Mouse (Mus musculus) forebrain, embryonic 13.5 days (tissue): ENCODE results near the gene Slc31a1. TPM values are rescaled to one million over a fixed set of nuclear protein-coding genes. Genes with fewer than 3 reads are reported as not detected.

Experiments
- ATAC-seq: fragments of 200-750 bp; cut with Nextera tagmentation; 2 replicates; pipeline ENCODE4 v1.8.0; 2017
- H3K27ac ChIP-seq: fragments of 300-500 bp; sonication (generic); 2 replicates; pipeline ENCODE4 v1.5.1; 2015; ENCODE audit warnings: inconsistent platforms, mild to moderate bottlenecking, moderate library complexity
- H3K27me3 ChIP-seq: fragments of 300-500 bp; sonication (generic); 2 replicates; pipeline ENCODE4 v1.6.1; 2015; ENCODE audit warnings: mild to moderate bottlenecking, inconsistent platforms
- H3K36me3 ChIP-seq: fragments of 300-500 bp; sonication (generic); 2 replicates; pipeline ENCODE4 v1.6.1; 2015; ENCODE audit warnings: mild to moderate bottlenecking, inconsistent platforms; ENCODE audit not compliant: poor library complexity, severe bottlenecking
- H3K4me1 ChIP-seq: fragments of 300-500 bp; sonication (generic); 2 replicates; pipeline ENCODE4 v1.6.1; 2015; ENCODE audit warnings: inconsistent platforms
- H3K4me2 ChIP-seq: fragments of 300-500 bp; sonication (generic); 2 replicates; pipeline ENCODE4 v1.6.1; 2015; ENCODE audit warnings: inconsistent platforms, mild to moderate bottlenecking, moderate library complexity
- H3K4me3 ChIP-seq: fragments of 300-500 bp; sonication (generic); 2 replicates; pipeline ENCODE4 v1.5.1; 2015; ENCODE audit warnings: mild to moderate bottlenecking, inconsistent platforms
- H3K9ac ChIP-seq: fragments of 300-500 bp; sonication (generic); 2 replicates; pipeline ENCODE4 v1.6.1; 2015; ENCODE audit warnings: mild to moderate bottlenecking, inconsistent platforms
- H3K9me3 ChIP-seq: fragments of 300-500 bp; sonication (generic); replicated peaks from 2 replicates; pipeline ENCODE4 v1.6.1; 2016; ENCODE audit warnings: inconsistent platforms
- WGBS: fragments of 180-500 bp; shearing (Covaris S2); methylation state at CpG from one replicate; pipeline ENCODE4 v1.1.7; 2015; 5-methylcytosine and 5-hydroxymethylcytosine counted together
- polyA plus RNA-seq: library from polyadenylated mRNA; unstranded; fragments of >200 nt; fragmentation: Nextera tagmentation; extraction: Ambion mirVana; gene quantifications from 2 replicates; pipeline ENCODE4 v1.2.1, GENCODE M21; 2015

Slc31a1 gene
- polyA plus RNA-seq, 1 experiment from 2014 or later: 38.2 TPM

GRCm38 (mm10) chr4:62411606-62412005, 51.1 kb downstream of the Slc31a1 start:
- Histone ChIP-seq H3K9me3 (no peaks in the 10 kb centered on the region), H3K36me3 (peaks cover 56% of the 10 kb centered on the region), H3K4me2 (no peak overlapping the region), H3K27ac (no peak overlapping the region), H3K4me3 (no peak overlapping the region), H3K9ac (no peak overlapping the region), H3K27me3 (no peaks in the 10 kb centered on the region), H3K4me1 (peaks cover 22% of the 10 kb centered on the region)
- ATAC-seq: no peak
- WGBS: 95% methylated on average over 10 of the region's 10 CpGs

GRCm38 (mm10) chr4:62418448-62418847, 57.9 kb downstream of the Slc31a1 start:
- Histone ChIP-seq H3K9me3 (no peaks in the 10 kb centered on the region), H3K36me3 (peaks cover 99% of the 10 kb centered on the region), H3K9ac (no peak overlapping the region), H3K27ac (no peak overlapping the region), H3K27me3 (no peaks in the 10 kb centered on the region), H3K4me3 (no peak overlapping the region), H3K4me1 (no peaks in the 10 kb centered on the region), H3K4me2 (no peak overlapping the region)
- 60% methylated on average over 8 of the region's 8 CpGs for WGBS
- ATAC-seq: no peak; the same call in 1 of the 2 replicates

- Histone ChIP-seq H3K9ac (no peak overlapping the region), H3K4me1 (no peaks in the 10 kb centered on the region), H3K9me3 (no peaks in the 10 kb centered on the region), H3K4me3 (no peak overlapping the region), H3K4me2 (no peak overlapping the region), H3K27ac (no peak overlapping the region), H3K27me3 (no peaks in the 10 kb centered on the region), H3K36me3 (peaks cover 99% of the 10 kb centered on the region)
- no peak for ATAC-seq
- WGBS: 90% methylated on average over 6 of the region's 6 CpGs
Observed at GRCm38 (mm10) chr4:62419091-62419490, 58.6 kb downstream of the Slc31a1 start.

- no peak overlapping the region for H3K4me3 ChIP-seq
- H3K9me3 ChIP-seq: no peaks in the 10 kb centered on the region
- H3K9ac ChIP-seq: no peak overlapping the region
- no peaks in the 10 kb centered on the region for H3K4me1 ChIP-seq
- H3K36me3 ChIP-seq: peaks cover 52% of the 10 kb centered on the region
- 95% methylated on average over 4 of the region's 4 CpGs for WGBS
- H3K27me3 ChIP-seq: no peaks in the 10 kb centered on the region
- no peak for ATAC-seq
- no peak overlapping the region for H3K4me2 ChIP-seq
- no peak overlapping the region for H3K27ac ChIP-seq
Observed at GRCm38 (mm10) chr4:62425891-62426290, 65.4 kb downstream of the Slc31a1 start.

- Histone ChIP-seq H3K27ac (no peak overlapping the region), H3K36me3 (peaks cover 29% of the 10 kb centered on the region), H3K9ac (no peak overlapping the region), H3K4me3 (no peak overlapping the region), H3K27me3 (no peaks in the 10 kb centered on the region), H3K4me1 (no peaks in the 10 kb centered on the region), H3K4me2 (no peak overlapping the region), H3K9me3 (no peaks in the 10 kb centered on the region)
- ATAC-seq: 0 out of 2 replicates have a peak, but pooled peaks have one; percentile 36
- WGBS: 84% methylated on average over 17 of the region's 17 CpGs
Observed at GRCm38 (mm10) chr4:62427978-62428758, 67.6 kb downstream of the Slc31a1 start.

GRCm38 (mm10) chr4:62429616-62430015, 69.1 kb downstream of the Slc31a1 start:
- H3K9me3 ChIP-seq: no peaks in the 10 kb centered on the region
- no peak overlapping the region for H3K4me3 ChIP-seq
- H3K36me3 ChIP-seq: peaks cover 15% of the 10 kb centered on the region
- no peaks in the 10 kb centered on the region for H3K4me1 ChIP-seq
- H3K4me2 ChIP-seq: no peak overlapping the region
- no peak overlapping the region for H3K9ac ChIP-seq
- no peak for ATAC-seq
- H3K27ac ChIP-seq: no peak overlapping the region
- 90% methylated on average over 9 of the region's 9 CpGs for WGBS
- H3K27me3 ChIP-seq: no peaks in the 10 kb centered on the region

GRCm38 (mm10) chr4:62430678-62431077, 70.2 kb downstream of the Slc31a1 start:
- H3K4me1 ChIP-seq: no peaks in the 10 kb centered on the region
- H3K9ac ChIP-seq: no peak overlapping the region
- H3K4me3 ChIP-seq: no peak overlapping the region
- H3K27me3 ChIP-seq: no peaks in the 10 kb centered on the region
- H3K4me2 ChIP-seq: no peak overlapping the region
- ATAC-seq: no peak
- no peaks in the 10 kb centered on the region for H3K9me3 ChIP-seq
- peaks cover 4% of the 10 kb centered on the region for H3K36me3 ChIP-seq
- H3K27ac ChIP-seq: no peak overlapping the region

- Histone ChIP-seq H3K4me1 (no peaks in the 10 kb centered on the region), H3K36me3 (no peaks in the 10 kb centered on the region), H3K27me3 (no peaks in the 10 kb centered on the region), H3K9ac (no peak overlapping the region), H3K4me2 (no peak overlapping the region), H3K27ac (no peak overlapping the region), H3K4me3 (no peak overlapping the region), H3K9me3 (no peaks in the 10 kb centered on the region)
- no peak for ATAC-seq
- 95% methylated on average over 4 of the region's 4 CpGs for WGBS
Observed at GRCm38 (mm10) chr4:62431522-62431921, 71.0 kb downstream of the Slc31a1 start.

- Histone ChIP-seq H3K27me3 (no peaks in the 10 kb centered on the region), H3K9ac (no peak overlapping the region), H3K36me3 (no peaks in the 10 kb centered on the region), H3K4me2 (no peak overlapping the region), H3K4me3 (no peak overlapping the region), H3K9me3 (no peaks in the 10 kb centered on the region), H3K27ac (no peak overlapping the region), H3K4me1 (no peaks in the 10 kb centered on the region)
- WGBS: 80% methylated on average over 7 of the region's 7 CpGs
- no peak for ATAC-seq
Observed at GRCm38 (mm10) chr4:62433939-62434870, 73.7 kb downstream of the Slc31a1 start.

- no peak within 1 kb of the TSS for H3K4me2 ChIP-seq
- H3K9ac ChIP-seq: no peak within 1 kb of the TSS
- no peak for ATAC-seq
- H3K36me3 ChIP-seq: no peaks in the 10 kb centered on the region
- H3K4me1 ChIP-seq: no peaks in the 10 kb centered on the region
- no peaks in the 10 kb centered on the region for H3K27me3 ChIP-seq
- H3K9me3 ChIP-seq: no peaks in the 10 kb centered on the region
- WGBS: 81% methylated on average over 6 of the region's 6 CpGs
- H3K27ac ChIP-seq: no peak within 1 kb of the TSS
- H3K4me3 ChIP-seq: no peak within 1 kb of the TSS
Observed at GRCm38 (mm10) chr4:62435081-62435480, 74.6 kb downstream of the Slc31a1 start, which contains the start of gene Rnf183. Gene Rnf183 (minus strand): TSS chr4:62435252.

- 93% methylated on average over 3 of the region's 3 CpGs for WGBS
- no peak overlapping the region for H3K9ac ChIP-seq
- ATAC-seq: no peak
Observed at GRCm38 (mm10) chr4:62437256-62437778, 76.8 kb downstream of the Slc31a1 start.

GRCm38 (mm10) chr4:62437871-62438270, 77.3 kb downstream of the Slc31a1 start:
- H3K27ac ChIP-seq: no peak overlapping the region
- no peaks in the 10 kb centered on the region for H3K27me3 ChIP-seq
- H3K36me3 ChIP-seq: no peaks in the 10 kb centered on the region
- H3K9me3 ChIP-seq: no peaks in the 10 kb centered on the region
- no peak overlapping the region for H3K4me3 ChIP-seq
- no peak for ATAC-seq
- H3K4me2 ChIP-seq: no peak overlapping the region
- no peak overlapping the region for H3K9ac ChIP-seq
- H3K4me1 ChIP-seq: no peaks in the 10 kb centered on the region
- WGBS: 90% methylated on average over 7 of the region's 7 CpGs

More at GRCm38 (mm10) chr4:62437256-62437778, 76.8 kb downstream of the Slc31a1 start:
- no peak overlapping the region for H3K4me3 ChIP-seq
- H3K4me1 ChIP-seq: no peaks in the 10 kb centered on the region
- no peak overlapping the region for H3K4me2 ChIP-seq
- no peaks in the 10 kb centered on the region for H3K27me3 ChIP-seq
- H3K36me3 ChIP-seq: no peaks in the 10 kb centered on the region
- no peak overlapping the region for H3K27ac ChIP-seq
- H3K9me3 ChIP-seq: no peaks in the 10 kb centered on the region
